Mouse (Mus musculus) ES-E14 (cell line): ENCODE data around the gene Icam1. TPM values are rescaled to one million over a fixed set of nuclear protein-coding genes. Genes with fewer than 3 reads are reported as not detected.

ENCODE experiments used
- DNase-seq: peaks from one replicate; pipeline ENCODE4 v3.0.0-alpha.2; 2013; ENCODE audit warnings: low read depth, low spot score
- H3K27ac ChIP-seq: 2 replicates; pipeline ENCODE4 v1.5.1; 2012; ENCODE audit warnings: low read depth, mild to moderate bottlenecking, low read length, moderate library complexity, mixed read lengths; ENCODE audit not compliant: poor library complexity, insufficient read depth, severe bottlenecking
- H3K36me3 ChIP-seq: 2 replicates; pipeline ENCODE4 v1.6.1; 2012; ENCODE audit warnings: mild to moderate bottlenecking, low read length, moderate library complexity, mixed read lengths; ENCODE audit not compliant: control insufficient read depth, poor library complexity, insufficient read depth, severe bottlenecking
- H3K4me1 ChIP-seq, 2 experiments: fragments of 150-350 bp in 1 of 2; sonication (generic) in 1 of 2; 2 replicates each; pipeline ENCODE4 v1.6.1; 2012; ENCODE audit warnings: low read length in 2 of 2, mild to moderate bottlenecking in 1 of 2, mixed read lengths in 1 of 2; ENCODE audit not compliant: control insufficient read depth in 2 of 2, insufficient read depth in 2 of 2, poor library complexity in 1 of 2
- H3K4me3 ChIP-seq, 2 experiments: fragments of 150-350 bp in 1 of 2; sonication (generic) in 1 of 2; 2 replicates each; pipeline ENCODE4 v1.5.1; 2012; ENCODE audit warnings: low read length in 2 of 2, low read depth in 1 of 2, mild to moderate bottlenecking in 1 of 2, mixed read lengths in 1 of 2; ENCODE audit not compliant: insufficient read depth in 1 of 2, poor library complexity in 1 of 2, severe bottlenecking in 1 of 2
- H3K9ac ChIP-seq: 2 replicates; pipeline ENCODE4 v1.6.1; 2012; ENCODE audit warnings: low read depth, mild to moderate bottlenecking, low read length, mixed read lengths; ENCODE audit not compliant: poor library complexity, insufficient read depth, severe bottlenecking
- H3K9me3 ChIP-seq: fragments of 150-350 bp; sonication (generic); 2 replicates; pipeline ENCODE4 v1.6.1; 2012; ENCODE audit warnings: low read depth, mild to moderate bottlenecking, low read length; ENCODE audit not compliant: control insufficient read depth, insufficient read depth
- CHD2 ChIP-seq: IDR thresholded peaks from 2 replicates; pipeline ENCODE4 v1.6.1; 2014; ENCODE audit warnings: mild to moderate bottlenecking, low read depth, low read length, inconsistent platforms
- HCFC1 ChIP-seq: IDR thresholded peaks from 2 replicates; pipeline ENCODE4 v1.6.1; 2012; ENCODE audit warnings: low read length, inconsistent platforms, borderline replicate concordance; ENCODE audit not compliant: insufficient read depth
- MAFK ChIP-seq: IDR thresholded peaks from 2 replicates; pipeline ENCODE4 v1.6.1; 2014; ENCODE audit warnings: mild to moderate bottlenecking, low read depth, low read length, inconsistent platforms; ENCODE audit not compliant: insufficient read depth
- ZC3H11A ChIP-seq: IDR thresholded peaks from 2 replicates; pipeline ENCODE4 v1.6.1; 2012; ENCODE audit warnings: low read depth, mild to moderate bottlenecking, inconsistent platforms, low read length, borderline replicate concordance
- ZNF384 ChIP-seq: IDR thresholded peaks from 2 replicates; pipeline ENCODE4 v1.6.1; 2012; ENCODE audit warnings: low read depth, low read length, inconsistent platforms
- in situ Hi-C, 2 experiments: fragments of 600-800 bp; cut with MboI; formaldehyde crosslinking; loops; one replicate each; pipeline ENCODE4 v1.15.1; 2025; ENCODE audit warnings: low sequenced_read_pairs in 2 of 2, inconsistent platforms in 1 of 2; ENCODE audit not compliant: unreplicated experiment in 2 of 2
- total RNA-seq: library from RNA; depleted of rRNA; stranded (reverse); fragments of 300-350 nt; gene quantifications from 2 replicates; pipeline ENCODE4 v1.2.3, GENCODE M21; 2012

Icam1 gene
- total RNA-seq, 1 experiment, result 153 TPM

GRCm38 (mm10) chr9:21014691-21015570 lies 854 bp upstream of the Icam1 start:
- in situ Hi-C loops, result no loop called here
- peak overlapping the region; percentile 87 to 92 for H3K4me3 ChIP-seq
- no peak for DNase-seq
- TF ChIP-seq HCFC1 (no peak), ZNF384 (no peak), ZC3H11A (no peak), MAFK (no peak), CHD2 (no peak)
- H3K4me1 ChIP-seq, result peaks cover 8 to 17% of the 10 kb centered on the region in 2 experiments; a peak in 3 of 4 replicates
- no peaks in the 10 kb centered on the region for H3K9me3 ChIP-seq
- H3K27ac ChIP-seq, result peak overlapping the region; percentile 85
- peaks cover 13% of the 10 kb centered on the region for H3K36me3 ChIP-seq
- peak overlapping the region; percentile 85 for H3K9ac ChIP-seq

GRCm38 (mm10) chr9:21016331-21017176 lies 769 bp downstream of the Icam1 start:
- in situ Hi-C loops, result no loop called here

GRCm38 (mm10) chr9:21017177-21017575 lies 1.4 kb downstream of the Icam1 start:
- peak overlapping the region; percentile 87 to 92 for H3K4me3 ChIP-seq
- peaks cover 31% of the 10 kb centered on the region for H3K36me3 ChIP-seq
- no peaks in the 10 kb centered on the region for H3K9me3 ChIP-seq
- peak overlapping the region; percentile 50; the same call in 1 of the 2 replicates for H3K9ac ChIP-seq
- H3K27ac ChIP-seq, result no peak overlapping the region
- TF ChIP-seq ZNF384 (no peak), MAFK (no peak), ZC3H11A (no peak), CHD2 (no peak), HCFC1 (no peak)
- DNase-seq, result no peak
- peaks cover 8 to 16% of the 10 kb centered on the region in 2 experiments; a peak in 3 of 4 replicates for H3K4me1 ChIP-seq
- in situ Hi-C loops, result no loop called here

More at GRCm38 (mm10) chr9:21016331-21017176, 769 bp downstream of the Icam1 start:
- Histone ChIP-seq H3K9me3 (no peaks in the 10 kb centered on the region), H3K27ac (peak overlapping the region; percentile 63; the same call in 1 of the 2 replicates), H3K36me3 (peaks cover 25% of the 10 kb centered on the region), H3K4me3 (peak overlapping the region; percentile 87 to 92), H3K4me1 (peaks cover 8 to 16% of the 10 kb centered on the region in 2 experiments; a peak in 3 of 4 replicates), H3K9ac (peak overlapping the region; percentile 85)
- DNase-seq, result no peak
- TF ChIP-seq ZNF384, result no peak
- no peak for TF ChIP-seq CHD2
- TF ChIP-seq HCFC1, result no peak

GRCm38 (mm10) chr9:21018600-21018999 lies 2.8 kb downstream of the Icam1 start:
- no peak for DNase-seq
- Histone ChIP-seq H3K4me3 (no peak overlapping the region), H3K4me1 (peaks cover 8 to 16% of the 10 kb centered on the region in 2 experiments; a peak in 3 of 4 replicates), H3K27ac (no peak overlapping the region), H3K9ac (no peak overlapping the region), H3K36me3 (peaks cover 35% of the 10 kb centered on the region), H3K9me3 (no peaks in the 10 kb centered on the region)
- in situ Hi-C loops, result no loop called here
- TF ChIP-seq CHD2 (no peak), ZC3H11A (no peak), HCFC1 (no peak), MAFK (no peak), ZNF384 (no peak)
